Mouse (Mus musculus): Measurements from ENCODE around the gene Bola1. TPM values are rescaled to one million over a fixed set of nuclear protein-coding genes. Genes with fewer than 3 reads are reported as not detected.

Gene Bola1
- polyA plus RNA-seq (2012; rRNA removed) = 29.2 and 31.1 TPM in 2 replicates

DNA sequence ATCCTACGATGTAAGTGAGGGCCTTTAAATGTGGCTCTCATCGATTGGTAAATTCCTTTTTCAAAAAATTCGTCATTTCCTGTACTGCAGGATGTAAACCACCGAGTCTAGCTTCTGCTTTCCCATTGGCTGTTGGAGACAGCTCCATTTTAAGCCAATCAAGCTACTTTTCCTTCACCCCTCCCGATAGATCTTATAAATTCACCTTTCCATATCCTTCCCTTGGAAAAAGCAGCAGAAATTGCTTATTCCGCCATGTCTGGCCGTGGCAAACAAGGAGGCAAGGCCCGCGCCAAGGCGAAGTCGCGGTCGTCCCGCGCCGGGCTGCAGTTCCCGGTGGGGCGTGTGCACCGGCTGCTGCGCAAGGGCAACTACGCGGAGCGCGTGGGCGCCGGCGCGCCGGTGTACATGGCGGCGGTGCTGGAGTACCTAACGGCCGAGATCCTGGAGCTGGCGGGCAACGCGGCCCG, at the start of gene Bola1, which contains the start of gene Hist2h2ab:
Gene Bola1, minus strand, starts transcription at position 49 of the 470 bp plus-strand sequence.
Gene Hist2h2ab, plus strand, starts transcription at position 205 of the 470 bp plus-strand sequence.

DNA sequence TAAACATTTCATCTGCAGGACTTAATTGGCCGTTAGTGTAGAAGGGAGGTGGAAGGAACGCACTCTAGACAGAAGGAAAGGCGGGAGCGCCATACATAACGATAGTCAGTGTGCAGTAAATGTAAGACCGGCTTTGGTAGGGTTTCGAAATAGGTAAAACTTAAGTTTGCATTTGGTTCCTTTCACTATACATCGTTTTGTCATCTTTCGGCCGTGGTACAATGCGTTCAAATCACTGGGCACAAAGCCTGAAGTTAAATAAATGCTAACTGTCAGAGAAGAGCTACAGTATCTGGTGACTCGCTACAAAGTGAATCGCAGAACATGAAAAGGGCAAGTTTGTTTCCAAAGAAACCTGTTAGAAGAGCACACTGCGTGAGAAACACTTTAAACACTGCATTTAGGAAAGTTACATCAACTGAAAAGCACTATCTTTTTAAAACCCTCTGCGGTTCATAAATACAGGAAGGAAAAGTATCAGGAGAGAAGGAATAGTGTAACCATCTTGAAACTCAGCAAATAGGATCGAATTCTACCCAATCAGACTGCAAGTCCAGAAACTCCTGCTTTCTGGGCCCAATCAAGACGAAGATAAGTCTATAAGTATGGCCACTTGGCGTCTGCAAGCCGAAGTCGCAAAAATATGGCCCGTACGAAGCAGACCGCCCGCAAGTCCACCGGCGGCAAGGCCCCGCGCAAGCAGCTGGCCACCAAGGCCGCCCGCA, 48.7 kb upstream of the Bola1 start, which contains the start of gene Hist2h3b:
Gene Hist2h3b, plus strand, starts transcription at position 604 of the 725 bp plus-strand sequence.

DNA sequence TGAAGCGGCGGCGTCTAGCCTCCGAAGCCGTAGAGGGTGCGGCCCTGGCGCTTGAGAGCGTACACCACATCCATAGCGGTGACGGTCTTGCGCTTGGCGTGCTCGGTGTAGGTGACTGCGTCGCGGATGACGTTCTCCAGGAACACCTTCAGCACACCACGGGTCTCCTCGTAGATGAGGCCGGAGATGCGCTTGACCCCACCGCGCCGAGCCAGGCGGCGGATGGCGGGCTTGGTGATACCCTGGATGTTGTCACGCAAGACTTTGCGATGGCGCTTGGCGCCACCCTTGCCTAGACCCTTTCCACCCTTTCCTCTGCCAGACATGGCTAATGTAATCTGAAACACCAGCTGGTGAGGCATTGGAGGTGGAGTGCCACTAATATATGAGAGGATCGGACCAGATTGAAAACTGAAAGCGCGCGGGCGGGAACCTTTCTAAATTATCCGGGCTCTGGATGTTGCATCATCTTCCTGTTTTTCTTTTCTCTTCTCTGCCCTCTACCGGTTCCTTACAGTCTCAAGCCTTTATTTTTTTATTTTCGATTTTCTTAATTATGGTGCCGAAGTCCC, 43.6 kb upstream of the Bola1 start, which contains the start of gene Hist2h4:
Gene Hist2h4, minus strand, starts transcription at position 333 of the 572 bp plus-strand sequence.

DNA sequence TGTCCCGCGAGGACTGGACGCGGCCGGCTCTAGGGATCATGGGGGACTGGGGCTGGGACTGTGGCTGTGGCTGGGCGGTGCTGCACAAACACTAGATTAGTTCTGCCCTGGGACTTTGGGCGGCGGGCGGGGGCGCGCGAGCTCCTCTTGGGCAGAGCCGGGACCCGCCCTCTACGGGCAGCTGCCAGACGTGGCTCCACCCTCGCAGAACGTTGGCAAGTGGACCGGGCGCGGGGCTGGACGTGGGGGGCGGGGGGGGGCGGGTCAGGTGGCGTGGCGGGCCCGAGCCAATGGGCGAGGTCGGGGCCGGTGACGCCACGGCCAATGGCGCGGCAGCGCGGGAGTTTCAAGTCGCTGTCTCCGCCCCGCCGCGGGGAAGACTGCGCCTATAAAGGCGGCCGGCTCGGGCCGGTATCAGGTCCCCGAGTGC, 26.9 kb upstream of the Bola1 start, which contains the start of gene Hist2h3c1:
Gene Hist2h3c1, plus strand, starts transcription at position 259 of the 430 bp plus-strand sequence.

DNA sequence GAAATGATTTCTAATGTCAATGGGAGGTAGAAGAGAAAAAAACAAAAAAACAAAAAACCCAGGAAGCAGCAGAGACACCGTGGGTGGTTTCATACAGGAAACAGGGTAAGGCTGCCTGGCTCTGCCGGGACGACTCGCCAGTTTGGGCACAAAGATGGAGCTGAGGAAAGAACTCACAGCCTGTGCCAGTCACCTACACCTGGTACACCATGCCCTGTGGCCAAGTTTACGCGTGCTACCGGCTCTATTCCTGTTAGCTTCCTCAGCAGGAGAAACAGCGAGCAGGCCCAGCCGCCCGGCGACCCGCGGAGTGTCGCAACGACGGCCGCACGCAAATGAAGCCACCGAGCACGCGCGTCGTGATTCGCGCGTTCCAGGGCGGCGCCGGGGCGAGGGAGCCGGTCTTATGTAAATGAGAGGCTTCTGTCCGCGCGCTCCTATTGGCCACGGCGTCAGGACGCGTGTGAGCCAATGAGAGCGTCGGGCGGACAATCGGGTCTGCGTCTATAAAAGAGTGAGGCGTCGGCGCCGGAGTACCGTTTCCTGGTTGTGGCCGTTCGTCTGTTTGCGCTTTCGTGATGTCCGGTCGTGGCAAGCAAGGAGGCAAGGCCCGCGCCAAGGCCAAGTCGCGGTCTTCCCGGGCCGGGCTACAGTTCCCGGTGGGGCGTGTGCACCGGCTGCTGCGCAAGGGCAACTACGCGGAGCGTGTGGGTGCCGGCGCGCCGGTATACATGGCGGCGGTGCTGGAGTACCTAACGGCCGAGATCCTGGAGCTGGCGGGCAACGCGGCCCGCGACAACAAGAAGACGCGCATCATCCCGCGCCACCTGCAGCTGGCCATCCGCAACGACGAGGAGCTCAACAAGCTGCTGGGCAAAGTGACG, 25.7 kb upstream of the Bola1 start, which contains the start of gene Hist2h2aa1:
Gene Hist2h2aa1, plus strand, starts transcription at position 495 of the 884 bp plus-strand sequence.

DNA sequence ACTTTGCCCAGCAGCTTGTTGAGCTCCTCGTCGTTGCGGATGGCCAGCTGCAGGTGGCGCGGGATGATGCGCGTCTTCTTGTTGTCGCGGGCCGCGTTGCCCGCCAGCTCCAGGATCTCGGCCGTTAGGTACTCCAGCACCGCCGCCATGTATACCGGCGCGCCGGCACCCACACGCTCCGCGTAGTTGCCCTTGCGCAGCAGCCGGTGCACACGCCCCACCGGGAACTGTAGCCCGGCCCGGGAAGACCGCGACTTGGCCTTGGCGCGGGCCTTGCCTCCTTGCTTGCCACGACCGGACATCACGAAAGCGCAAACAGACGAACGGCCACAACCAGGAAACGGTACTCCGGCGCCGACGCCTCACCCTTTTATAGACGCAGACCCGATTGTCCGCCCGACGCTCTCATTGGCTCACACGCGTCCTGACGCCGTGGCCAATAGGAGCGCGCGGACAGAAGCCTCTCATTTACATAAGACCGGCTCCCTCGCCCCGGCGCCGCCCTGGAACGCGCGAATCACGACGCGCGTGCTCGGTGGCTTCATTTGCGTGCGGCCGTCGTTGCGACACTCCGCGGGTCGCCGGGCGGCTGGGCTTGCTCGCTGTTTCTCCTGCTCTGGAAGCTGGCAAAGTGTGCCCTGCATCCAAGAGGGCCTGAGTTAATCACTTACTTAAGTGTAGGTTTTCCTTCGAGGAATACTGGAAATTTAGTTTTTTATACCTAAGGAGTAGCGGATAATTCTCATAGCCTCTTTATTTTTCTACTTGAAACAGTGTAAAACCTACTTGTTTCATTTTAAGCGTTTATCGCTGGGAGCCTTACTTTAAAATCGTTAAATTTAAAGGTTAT, 20.7 kb upstream of the Bola1 start, which contains the start of gene Hist2h2aa2:
Gene Hist2h2aa2, minus strand, starts transcription at position 328 of the 850 bp plus-strand sequence.

DNA sequence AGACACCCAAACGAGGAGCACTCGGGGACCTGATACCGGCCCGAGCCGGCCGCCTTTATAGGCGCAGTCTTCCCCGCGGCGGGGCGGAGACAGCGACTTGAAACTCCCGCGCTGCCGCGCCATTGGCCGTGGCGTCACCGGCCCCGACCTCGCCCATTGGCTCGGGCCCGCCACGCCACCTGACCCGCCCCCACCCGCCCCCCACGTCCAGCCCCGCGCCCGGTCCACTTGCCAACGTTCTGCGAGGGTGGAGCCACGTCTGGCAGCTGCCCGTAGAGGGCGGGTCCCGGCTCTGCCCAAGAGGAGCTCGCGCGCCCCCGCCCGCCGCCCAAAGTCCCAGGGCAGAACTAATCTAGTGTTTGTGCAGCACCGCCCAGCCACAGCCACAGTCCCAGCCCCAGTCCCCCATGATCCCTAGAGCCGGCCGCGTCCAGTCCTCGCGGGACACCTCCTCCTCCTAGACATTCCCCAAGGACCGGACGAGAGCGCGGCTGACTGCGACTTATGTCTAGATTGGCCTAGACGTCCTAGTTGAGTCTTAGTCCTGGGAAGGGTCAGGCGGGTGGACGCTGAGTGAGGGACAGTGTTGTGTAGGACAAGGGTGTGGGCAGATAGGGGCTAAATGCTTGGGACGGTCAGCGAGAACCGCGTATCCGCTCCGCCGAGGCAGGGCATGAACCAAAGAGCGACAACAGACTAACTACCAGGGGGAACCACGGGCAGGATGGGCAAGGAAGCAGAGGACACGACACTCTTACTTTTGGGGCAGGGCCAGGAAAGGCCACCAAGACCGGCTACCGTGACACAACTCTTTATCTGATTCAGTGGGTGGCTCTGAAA, 19.7 kb upstream of the Bola1 start, which contains the start of gene Hist2h3c2:
Gene Hist2h3c2, minus strand, starts transcription at position 174 of the 840 bp plus-strand sequence.

DNA sequence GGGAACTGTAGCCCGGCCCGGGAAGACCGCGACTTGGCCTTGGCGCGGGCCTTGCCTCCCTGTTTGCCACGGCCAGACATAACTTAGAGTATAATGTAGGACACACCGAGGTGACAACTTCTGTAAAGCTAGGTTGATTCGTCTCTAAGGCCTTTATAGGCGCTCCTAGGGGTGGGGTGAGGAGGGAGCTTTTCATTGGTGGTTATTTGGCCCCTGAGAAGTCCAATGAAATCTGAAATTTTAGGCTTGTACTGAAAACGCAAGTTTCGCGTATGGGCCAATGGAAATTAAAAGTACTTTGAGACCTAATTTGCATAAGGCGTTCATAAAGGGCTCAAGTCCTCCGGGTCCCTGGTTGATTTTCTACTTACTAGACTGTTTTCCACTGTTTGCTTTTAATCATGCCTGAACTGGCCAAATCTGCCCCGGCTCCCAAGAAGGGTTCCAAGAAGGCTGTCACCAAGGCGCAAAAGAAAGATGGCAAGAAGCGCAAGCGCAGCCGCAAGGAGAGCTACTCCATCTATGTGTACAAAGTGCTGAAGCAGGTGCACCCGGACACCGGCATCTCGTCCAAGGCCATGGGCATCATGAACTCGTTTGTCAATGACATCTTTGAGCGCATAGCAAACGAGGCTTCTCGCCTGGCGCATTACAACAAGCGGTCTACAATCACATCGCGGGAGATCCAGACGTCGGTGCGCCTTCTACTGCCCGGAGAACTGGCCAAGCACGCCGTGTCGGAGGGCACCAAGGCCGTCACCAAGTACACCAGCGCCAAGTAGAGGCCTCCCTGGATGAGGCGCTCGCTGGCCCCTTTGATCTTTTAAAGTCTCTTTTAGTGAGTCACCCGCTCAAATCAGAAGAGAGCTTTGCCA, 1.5 kb upstream of the Bola1 start, which contains the start of the genes Hist2h2ac and Hist2h2be:
Gene Hist2h2ac, minus strand, starts transcription at position 116 of the 875 bp plus-strand sequence.
Gene Hist2h2be, plus strand, starts transcription at position 355 of the 875 bp plus-strand sequence.

DNA sequence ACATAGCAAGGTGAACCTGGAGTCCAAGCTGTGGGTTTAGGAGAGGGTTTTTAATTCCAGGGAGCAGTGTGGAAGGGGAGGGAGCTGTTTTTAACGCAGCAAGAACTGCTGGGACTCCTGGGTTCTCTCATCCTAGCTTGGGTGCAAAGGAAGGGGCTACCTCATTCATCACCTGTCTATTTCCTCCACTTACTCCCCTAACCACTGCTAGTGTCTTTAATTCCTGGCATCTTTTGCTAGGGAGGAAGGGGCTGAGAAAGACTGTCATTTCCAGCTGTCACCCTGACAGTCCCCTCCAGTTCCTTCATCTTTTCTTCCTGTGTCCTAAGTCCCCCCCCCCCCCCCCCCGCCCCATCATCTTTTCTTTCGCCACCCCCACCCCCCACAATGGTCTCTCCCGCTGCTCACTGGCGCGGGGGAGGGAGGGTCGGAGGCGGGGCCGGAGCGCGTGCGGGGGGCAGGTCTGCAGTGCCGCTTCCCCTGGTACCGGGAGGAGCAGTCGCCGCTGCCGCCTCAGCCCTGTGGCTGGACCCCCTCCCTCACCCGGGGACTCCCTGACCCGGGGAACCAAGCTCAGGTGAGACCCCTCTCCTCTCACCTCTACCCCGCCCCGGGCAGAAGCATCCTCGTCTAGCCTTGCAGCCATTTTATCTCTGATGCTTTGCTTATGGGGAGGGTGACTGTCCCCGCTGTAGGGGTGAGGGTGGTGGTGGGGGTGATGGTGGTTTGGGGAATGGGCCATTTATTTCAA, 38.6 kb downstream of the Bola1 start, which contains the start of gene Sv2a:
Gene Sv2a, plus strand, starts transcription at position 425 of the 751 bp plus-strand sequence.

DNA sequence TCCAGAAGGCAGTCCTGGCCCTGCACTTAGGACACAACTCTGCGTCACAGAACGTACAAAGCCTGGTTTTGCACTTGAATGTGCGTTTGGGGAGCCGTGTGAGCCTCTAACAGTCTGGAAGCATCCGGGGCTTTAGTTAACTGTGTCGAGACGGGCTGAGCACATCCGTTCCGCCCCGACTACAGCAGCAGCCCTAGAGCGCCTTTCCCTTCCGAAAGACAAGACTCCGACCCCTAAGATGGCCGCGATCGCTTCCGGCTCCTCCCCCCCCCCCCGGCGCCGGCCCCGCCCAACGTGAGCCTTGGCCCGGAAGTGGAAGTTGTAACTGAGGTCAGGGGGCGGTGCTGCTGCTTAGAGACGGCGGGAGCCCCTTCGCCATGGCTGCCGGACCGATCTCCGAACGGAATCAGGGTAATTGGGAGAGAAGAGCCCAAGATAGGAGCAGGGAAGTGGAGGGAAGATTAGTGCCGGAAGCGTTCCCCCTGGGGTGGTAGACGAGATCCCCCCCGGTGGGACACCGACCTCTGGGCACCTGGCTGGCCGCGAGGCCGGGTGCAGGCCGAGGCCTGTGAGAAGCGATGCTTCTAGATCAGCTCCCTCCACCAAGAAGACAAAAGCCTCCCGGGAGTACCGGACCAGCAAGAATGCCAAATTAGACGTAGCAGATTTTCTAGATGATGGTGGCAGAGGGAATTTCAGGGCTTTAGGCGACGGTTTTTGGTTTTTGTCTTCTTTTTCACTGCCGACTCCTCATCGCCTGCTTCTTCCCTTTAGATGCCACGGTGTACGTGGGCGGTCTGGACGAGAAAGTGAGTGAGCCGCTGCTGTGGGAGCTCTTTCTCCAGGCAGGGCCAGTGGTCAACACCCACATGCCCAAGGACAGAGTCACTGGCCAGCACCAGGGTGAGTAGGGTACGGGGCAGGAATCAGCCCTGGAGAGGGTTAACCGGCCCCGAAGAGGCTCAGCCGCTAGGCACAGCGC, 47.0 kb downstream of the Bola1 start, which contains the start of gene Sf3b4:
Gene Sf3b4, plus strand, starts transcription at position 136 of the 982 bp plus-strand sequence.

DNA sequence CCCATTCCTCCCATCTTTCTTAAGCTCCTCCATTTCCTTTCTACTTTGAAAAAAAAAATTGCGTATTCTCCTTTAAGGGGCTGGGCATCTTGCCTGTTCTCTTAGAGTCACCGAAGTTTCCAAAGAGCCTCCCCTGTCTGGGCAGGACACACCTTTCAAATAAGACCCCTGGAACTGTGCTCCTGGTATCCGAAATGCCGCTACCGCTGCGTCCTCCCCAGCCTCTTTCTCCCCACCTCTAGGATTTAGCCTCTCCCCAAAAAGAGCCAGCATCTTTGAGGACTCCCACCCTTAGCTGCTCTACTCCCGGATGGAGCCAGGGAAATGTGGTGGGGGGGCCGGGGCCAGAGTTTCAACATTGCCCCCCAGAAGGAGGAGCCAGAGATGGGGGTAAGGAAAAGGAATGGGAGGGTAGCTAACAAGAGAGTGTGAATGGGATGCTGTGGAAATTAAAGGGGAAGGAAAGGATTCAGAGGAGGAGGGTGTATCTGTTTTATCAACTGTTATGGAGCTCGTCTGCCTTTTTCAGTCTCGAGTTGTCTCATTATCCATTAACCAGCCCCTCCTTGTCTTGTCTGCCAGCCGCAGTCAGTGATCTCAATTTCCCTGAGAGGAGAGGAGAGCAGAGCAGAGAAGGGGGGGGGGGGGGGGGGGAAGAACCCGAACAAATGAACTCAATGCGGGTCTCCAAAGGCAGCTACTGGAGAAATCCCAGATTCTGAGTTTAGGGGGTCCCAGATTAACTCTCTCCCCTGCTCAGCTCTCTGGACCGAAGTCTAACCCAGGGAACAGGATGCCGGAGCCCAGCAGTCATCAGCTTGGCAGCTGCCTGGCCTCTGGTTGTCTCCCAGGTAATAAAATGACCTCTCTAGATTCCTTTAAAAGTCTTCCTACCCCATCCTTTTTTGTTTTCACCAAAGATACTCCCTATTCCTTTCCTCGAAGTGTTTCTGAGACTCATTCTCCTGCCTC, 57.4 kb downstream of the Bola1 start, which contains the start of gene Mtmr11:
Gene Mtmr11, plus strand, starts transcription at position 136 of the 972 bp plus-strand sequence.

